16 mouse cellular contexts compared by ENCODE assay signal in the genomic region with DNA sequence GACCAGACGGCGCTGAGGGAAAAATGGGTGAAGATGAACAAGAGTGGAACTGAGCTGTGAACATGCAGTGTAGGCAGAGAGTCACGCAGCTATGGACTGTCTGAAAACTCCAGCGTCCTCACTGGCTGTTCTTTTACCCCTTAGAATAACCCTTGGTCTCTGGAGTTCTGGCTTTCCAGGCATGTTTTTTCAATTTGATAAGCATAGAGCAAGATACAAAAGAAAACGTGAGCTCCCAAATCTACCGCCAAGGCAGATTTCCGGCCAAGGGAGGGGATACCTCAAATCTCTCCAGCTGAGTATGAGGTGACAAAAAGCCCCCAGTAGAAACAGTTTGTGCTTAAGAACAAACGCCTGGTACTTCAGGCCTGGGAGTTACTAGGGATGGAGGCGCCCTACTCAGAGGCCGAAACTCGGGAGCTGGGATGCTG. TPM values are rescaled to one million over a fixed set of nuclear protein-coding genes. Genes with fewer than 3 reads are reported as not detected.
DNase-seq lines count a peak whose midpoint lies in the region; ATAC-seq and TF ChIP-seq lines count a peak whose summit lies in the region.
"Had no signal": no experiment of that assay in that cellular context is flagged by ENCODE, and none has a peak within 500 bp of the region (broad histone marks: within the 10 kb centered on the region; RNA-seq: fewer than 3 reads in every experiment).

No protein-coding gene starts in this region.

- no peak overlapping the region for H3K9ac ChIP-seq in liver, embryonic 11.5 days (ENCODE audit: low read depth, low read length)
- H3K9ac ChIP-seq in liver, embryonic 12.5 days = no peak overlapping the region
- no peak overlapping the region for H3K9ac ChIP-seq in hindbrain, embryonic 16.5 days (ENCODE audit: low read depth, low read length)
- H3K9ac ChIP-seq in midbrain, postnatal 0 days (replicated peaks; ENCODE audit: low read length, poor library complexity, severe bottlenecking) = peak overlapping the region; percentile 44; the same call in 1 of the 2 replicates
- H3K9ac ChIP-seq: liver, embryonic 13.5 days had no signal

- peaks cover 99% of the 10 kb centered on the region for H3K27me3 ChIP-seq in liver, embryonic 11.5 days (replicated peaks; ENCODE audit: control insufficient read depth, insufficient read depth, low read length)
- H3K27me3 ChIP-seq in liver, embryonic 12.5 days (replicated peaks) = peaks cover 97% of the 10 kb centered on the region
- H3K27me3 ChIP-seq in embryonic facial prominence, embryonic 10.5 days (replicated peaks; ENCODE audit: low read depth, poor library complexity, severe bottlenecking) = peaks cover 100% of the 10 kb centered on the region
- peaks cover 29% of the 10 kb centered on the region for H3K27me3 ChIP-seq in hindbrain, embryonic 16.5 days (replicated peaks; ENCODE audit: control insufficient read depth, insufficient read depth, low read length)
- H3K27me3 ChIP-seq in midbrain, postnatal 0 days (ENCODE audit: insufficient read depth, low read length) = peaks cover 5% of the 10 kb centered on the region; the same call in 1 of the 2 replicates

- no peak for ATAC-seq in liver, embryonic 11.5 days (replicated peaks; ENCODE audit: low FRiP score)
- ATAC-seq in liver, embryonic 12.5 days = no peak
- no peak for ATAC-seq in hindbrain, embryonic 16.5 days
- no peak for ATAC-seq in midbrain, postnatal 0 days (ENCODE audit: low FRiP score)
- ATAC-seq: Patski had no signal

- no peaks in the 10 kb centered on the region for H3K36me3 ChIP-seq in liver, embryonic 11.5 days (ENCODE audit: control insufficient read depth, insufficient read depth, low read length)
- H3K36me3 ChIP-seq in liver, embryonic 12.5 days = no peaks in the 10 kb centered on the region
- no peaks in the 10 kb centered on the region for H3K36me3 ChIP-seq in embryonic facial prominence, embryonic 10.5 days (replicated peaks)
- H3K36me3 ChIP-seq in hindbrain, embryonic 16.5 days (ENCODE audit: control insufficient read depth, insufficient read depth, low read length) = no peaks in the 10 kb centered on the region
- no peaks in the 10 kb centered on the region for H3K36me3 ChIP-seq in midbrain, postnatal 0 days (ENCODE audit: insufficient read depth, low read length)
- H3K36me3 ChIP-seq: liver, embryonic 13.5 days had no signal

- no peak overlapping the region for H3K27ac ChIP-seq in liver, embryonic 11.5 days (ENCODE audit: low read depth, low read length)
- no peak overlapping the region for H3K27ac ChIP-seq in liver, embryonic 12.5 days
- H3K27ac ChIP-seq in embryonic facial prominence, embryonic 10.5 days (replicated peaks) = peak overlapping the region; percentile 73; the same call in 1 of the 2 replicates
- no peak overlapping the region for H3K27ac ChIP-seq in hindbrain, embryonic 16.5 days (ENCODE audit: low read depth, low read length)
- H3K27ac ChIP-seq in midbrain, postnatal 0 days (ENCODE audit: low read depth, low read length) = peak overlapping the region; percentile 82
- H3K27ac ChIP-seq: liver, embryonic 13.5 days had no signal

- no peaks in the 10 kb centered on the region for H3K4me1 ChIP-seq in liver, embryonic 11.5 days (replicated peaks; ENCODE audit: control insufficient read depth, insufficient read depth, low read length)
- peaks cover 5% of the 10 kb centered on the region; the same call in 1 of the 2 replicates for H3K4me1 ChIP-seq in liver, embryonic 12.5 days
- peaks cover 28% of the 10 kb centered on the region for H3K4me1 ChIP-seq in embryonic facial prominence, embryonic 10.5 days
- H3K4me1 ChIP-seq in hindbrain, embryonic 16.5 days (ENCODE audit: control insufficient read depth, insufficient read depth, low read depth, low read length) = no peaks in the 10 kb centered on the region
- H3K4me1 ChIP-seq in midbrain, postnatal 0 days (ENCODE audit: insufficient read depth, low read length) = no peaks in the 10 kb centered on the region

- intact Hi-C loops in left cerebral cortex, postnatal 10 days (cut with DNase I) = loop anchor here (5.0 kb wide), 1 partner anchor 324 kb away; no protein-coding TSS in a partner anchor

- DNase-seq in liver, embryonic 11.5 days (ENCODE audit: low spot score) = peak; percentile 34
- DNase-seq in embryonic facial prominence, embryonic 10.5 days (ENCODE audit: low spot score) = peak; percentile 52
- no peak for DNase-seq in midbrain, postnatal 0 days (ENCODE audit: low spot score)
- no peak for DNase-seq in frontal cortex, postnatal 14 days (ENCODE audit: low spot score in 2 of 2)
- no peak for DNase-seq in left cerebral cortex, postnatal 10 days (ENCODE audit: extremely low spot score in 1 of 2, low spot score in 2 of 2)
- DNase-seq: adrenal gland, adult 8-10 months; heart, adult 18-20 months; kidney, postnatal 36 days; liver, embryonic 13.5 days had no signal

- WGBS in liver, embryonic 11.5 days = 4% methylated on average over 11 of the region's 11 CpGs
- WGBS in liver, embryonic 12.5 days (ENCODE audit: insufficient replicate concordance) = 3% methylated on average over 11 of the region's 11 CpGs
- 2% methylated on average over 11 of the region's 11 CpGs for WGBS in embryonic facial prominence, embryonic 10.5 days
- 3% methylated on average over 11 of the region's 11 CpGs for WGBS in hindbrain, embryonic 16.5 days
- WGBS in midbrain, postnatal 0 days = 24% methylated on average over 11 of the region's 11 CpGs

- no peak for TF ChIP-seq CTCF in midbrain, postnatal 0 days (IDR thresholded peaks at IDR 0.05)

- no peaks in the 10 kb centered on the region for H3K9me3 ChIP-seq in liver, embryonic 11.5 days (ENCODE audit: control insufficient read depth, low read length)
- no peaks in the 10 kb centered on the region for H3K9me3 ChIP-seq in liver, embryonic 12.5 days (replicated peaks)
- no peaks in the 10 kb centered on the region for H3K9me3 ChIP-seq in embryonic facial prominence, embryonic 10.5 days
- no peaks in the 10 kb centered on the region for H3K9me3 ChIP-seq in hindbrain, embryonic 16.5 days (ENCODE audit: control insufficient read depth, low read length)
- no peaks in the 10 kb centered on the region for H3K9me3 ChIP-seq in midbrain, postnatal 0 days (ENCODE audit: low read length)
- H3K9me3 ChIP-seq: liver, embryonic 13.5 days had no signal

- no peak overlapping the region for H3K4me3 ChIP-seq in liver, embryonic 11.5 days (ENCODE audit: low read depth, low read length)
- no peak overlapping the region for H3K4me3 ChIP-seq in liver, embryonic 12.5 days
- H3K4me3 ChIP-seq in embryonic facial prominence, embryonic 10.5 days = peak overlapping the region; percentile 32; the same call in 1 of the 2 replicates
- no peak overlapping the region for H3K4me3 ChIP-seq in hindbrain, embryonic 16.5 days (ENCODE audit: low read length)
- peak overlapping the region; percentile 43; the same call in 1 of the 2 replicates for H3K4me3 ChIP-seq in midbrain, postnatal 0 days (ENCODE audit: low read depth, low read length)
- H3K4me3 ChIP-seq: liver, embryonic 13.5 days had no signal

- H3K4me2 ChIP-seq in liver, embryonic 11.5 days = no peak overlapping the region
- no peak overlapping the region for H3K4me2 ChIP-seq in liver, embryonic 12.5 days
- peak overlapping the region; percentile 10; the same call in 1 of the 2 replicates for H3K4me2 ChIP-seq in hindbrain, embryonic 16.5 days (ENCODE audit: low read length)
- peak overlapping the region; percentile 73 for H3K4me2 ChIP-seq in midbrain, postnatal 0 days (ENCODE audit: low read depth, low read length, poor library complexity, severe bottlenecking)
- H3K4me2 ChIP-seq: liver, embryonic 13.5 days had no signal

RNA-seq across cellular contexts. Expression of gene Otx2, which starts 5.6 kb away (rescaled TPM):
- polyA plus RNA-seq in liver, embryonic 11.5 days (2014; fragmentation: Nextera tagmentation; extraction: Ambion mirVana) = not detected in 2 replicates
- polyA plus RNA-seq in liver, embryonic 12.5 days (2016; fragmentation: Nextera tagmentation; extraction: Ambion mirVana) = not detected in 2 replicates
- 12.8 and 15.2 TPM in 2 replicates for polyA plus RNA-seq in embryonic facial prominence, embryonic 10.5 days (2016; fragmentation: Nextera tagmentation; extraction: Ambion mirVana)
- 21.0 and 26.3 TPM in 2 replicates for polyA plus RNA-seq in hindbrain, embryonic 16.5 days (2015; fragmentation: Nextera tagmentation; extraction: Ambion mirVana)
- total RNA-seq in midbrain, postnatal 0 days (2014; rRNA removed) = 90.3 and 93.2 TPM in 2 replicates
- polyA plus RNA-seq in midbrain, postnatal 0 days (2015; fragmentation: Nextera tagmentation; extraction: Ambion mirVana) = 61.2 and 62.0 TPM in 2 replicates
- under 1 TPM in 1 of 2 experiments, not detected in 1; 0.49 TPM for total RNA-seq in left cerebral cortex, postnatal 10 days (2021)
- total RNA-seq: adrenal gland, adult 8-10 months; heart, adult 18-20 months had no signal
- polyA plus RNA-seq: heart, postnatal 0 days; intestine, postnatal 0 days; liver, embryonic 13.5 days; Patski; small intestine, adult 2 months; stomach, embryonic 16.5 days had no signal

Comparison
In these comparisons a context has a peak if more than half of its experiments do, and no peak if none do; other contexts are left out.
1. DNase-seq: peak in liver, embryonic 11.5 days (single experiment) and embryonic facial prominence, embryonic 10.5 days (single experiment); none in midbrain, postnatal 0 days (single experiment), frontal cortex, postnatal 14 days (0 of 2) and left cerebral cortex, postnatal 10 days (0 of 2).
2. H3K27ac ChIP-seq: peak in embryonic facial prominence, embryonic 10.5 days (single experiment) and midbrain, postnatal 0 days (single experiment); none in liver, embryonic 11.5 days (single experiment), liver, embryonic 12.5 days (single experiment) and hindbrain, embryonic 16.5 days (single experiment).
3. H3K4me2 ChIP-seq: peak in hindbrain, embryonic 16.5 days (single experiment) and midbrain, postnatal 0 days (single experiment); none in liver, embryonic 11.5 days (single experiment) and liver, embryonic 12.5 days (single experiment).
4. H3K4me3 ChIP-seq: peak in embryonic facial prominence, embryonic 10.5 days (single experiment) and midbrain, postnatal 0 days (single experiment); none in liver, embryonic 11.5 days (single experiment), liver, embryonic 12.5 days (single experiment) and hindbrain, embryonic 16.5 days (single experiment).
5. RNA of gene Otx2, which starts 5.6 kb away (polyA plus RNA-seq): 61.2 to 62.0 TPM in midbrain, postnatal 0 days, 21.0 to 26.3 TPM in hindbrain, embryonic 16.5 days and 12.8 to 15.2 TPM in embryonic facial prominence, embryonic 10.5 days; not detected in liver, embryonic 11.5 days and not detected in liver, embryonic 12.5 days; every median in the first group is over 10 times any median in the second.